Mouse (Mus musculus): ENCODE results near the gene Tgfbr2. TPM values are rescaled to one million over a fixed set of nuclear protein-coding genes. Genes with fewer than 3 reads are reported as not detected.

Tgfbr2 gene
- polyA plus RNA-seq, 1 experiment from 2014 or later = 31.2 TPM

GRCm38 (mm10) chr9:116189831-116190230 lies 14.7 kb upstream of the Tgfbr2 start:
- no peak overlapping the region for H3K4me2 ChIP-seq (ENCODE audit: low read length)
- no peaks in the 10 kb centered on the region for H3K27me3 ChIP-seq (ENCODE audit: insufficient read depth, low read length)
- no peak for ATAC-seq (replicated peaks; ENCODE audit: low FRiP score, low read depth)
- no peak for DNase-seq (ENCODE audit: low spot score)
- no peaks in the 10 kb centered on the region for H3K36me3 ChIP-seq (ENCODE audit: insufficient read depth, low read length)
- no peak overlapping the region for H3K27ac ChIP-seq
- H3K4me3 ChIP-seq (replicated peaks; ENCODE audit: low read depth, low read length) = no peak overlapping the region
- H3K4me1 ChIP-seq (replicated peaks; ENCODE audit: insufficient read depth, low read length) = no peaks in the 10 kb centered on the region
- no peaks in the 10 kb centered on the region for H3K9me3 ChIP-seq (replicated peaks; ENCODE audit: low read length)
- TF ChIP-seq CTCF (IDR thresholded peaks at IDR 0.05; ENCODE audit: low read depth) = no peak
- WGBS = 88% methylated on average over 4 of the region's 4 CpGs
- no peak overlapping the region for H3K9ac ChIP-seq (ENCODE audit: low read depth, low read length)

DNA sequence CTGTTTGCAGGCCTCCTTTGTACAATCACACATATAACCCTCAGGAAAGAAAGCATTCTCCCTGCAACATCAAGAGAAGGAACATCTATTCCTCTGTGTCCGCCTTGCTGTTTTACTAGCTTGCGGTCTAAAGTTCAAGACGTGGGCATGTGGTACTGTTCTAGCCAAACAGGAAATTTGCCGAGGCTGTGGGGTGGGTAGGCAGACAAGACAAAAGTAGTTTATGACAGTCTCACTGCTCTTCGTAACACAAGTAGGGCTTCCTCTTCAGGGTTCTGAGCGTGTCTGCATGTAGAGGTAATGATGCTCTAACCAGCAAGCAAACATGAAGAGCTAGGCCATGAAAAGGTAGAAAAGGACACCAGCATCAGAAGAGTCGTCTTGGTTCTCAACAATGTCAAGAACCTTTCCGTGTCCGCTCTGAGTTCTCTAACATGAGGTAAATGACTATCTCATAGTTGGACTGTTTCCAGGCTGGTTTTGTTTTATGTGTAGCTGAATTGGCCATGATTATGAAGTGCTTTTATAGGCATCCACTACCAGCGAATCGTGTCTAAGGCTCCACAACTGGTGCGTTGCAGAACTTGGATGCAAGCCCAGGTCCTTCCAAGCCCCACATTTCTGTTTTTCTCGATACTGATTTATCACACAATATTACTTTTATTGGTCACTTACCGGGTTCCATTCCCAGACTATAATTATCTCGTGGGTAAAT lies 13.9 kb upstream of the Tgfbr2 start:
- Histone ChIP-seq H3K9ac (ENCODE audit: low read depth, low read length) (no peak overlapping the region), H3K27ac (no peak overlapping the region), H3K27me3 (ENCODE audit: insufficient read depth, low read length) (no peaks in the 10 kb centered on the region), H3K4me1 (replicated peaks; ENCODE audit: insufficient read depth, low read length) (no peaks in the 10 kb centered on the region), H3K36me3 (ENCODE audit: insufficient read depth, low read length) (no peaks in the 10 kb centered on the region), H3K9me3 (replicated peaks; ENCODE audit: low read length) (no peaks in the 10 kb centered on the region), H3K4me3 (replicated peaks; ENCODE audit: low read depth, low read length) (no peak overlapping the region), H3K4me2 (ENCODE audit: low read length) (no peak overlapping the region)
- ATAC-seq (replicated peaks; ENCODE audit: low FRiP score, low read depth) (no peak), DNase-seq (ENCODE audit: low spot score) (no peak)
- TF ChIP-seq CTCF (IDR thresholded peaks at IDR 0.05; ENCODE audit: low read depth) = no peak
- 61% methylated on average over 15 of the region's 15 CpGs for WGBS

- H3K4me2 ChIP-seq (ENCODE audit: low read length) = no peak overlapping the region
- no peaks in the 10 kb centered on the region for H3K9me3 ChIP-seq (replicated peaks; ENCODE audit: low read length)
- 62% methylated on average over 10 of the region's 10 CpGs for WGBS
- no peak overlapping the region for H3K4me3 ChIP-seq (replicated peaks; ENCODE audit: low read depth, low read length)
- no peaks in the 10 kb centered on the region for H3K36me3 ChIP-seq (ENCODE audit: insufficient read depth, low read length)
- DNase-seq (ENCODE audit: low spot score) (no peak), ATAC-seq (replicated peaks; ENCODE audit: low FRiP score, low read depth) (no peak)
- H3K4me1 ChIP-seq (replicated peaks; ENCODE audit: insufficient read depth, low read length) = no peaks in the 10 kb centered on the region
- H3K27me3 ChIP-seq (ENCODE audit: insufficient read depth, low read length) = no peaks in the 10 kb centered on the region
- H3K27ac ChIP-seq = no peak overlapping the region
- TF ChIP-seq CTCF (IDR thresholded peaks at IDR 0.05; ENCODE audit: low read depth) = no peak
- no peak overlapping the region for H3K9ac ChIP-seq (ENCODE audit: low read depth, low read length)
Measured at GRCm38 (mm10) chr9:116187181-116187731, 12.1 kb upstream of the Tgfbr2 start.

DNA sequence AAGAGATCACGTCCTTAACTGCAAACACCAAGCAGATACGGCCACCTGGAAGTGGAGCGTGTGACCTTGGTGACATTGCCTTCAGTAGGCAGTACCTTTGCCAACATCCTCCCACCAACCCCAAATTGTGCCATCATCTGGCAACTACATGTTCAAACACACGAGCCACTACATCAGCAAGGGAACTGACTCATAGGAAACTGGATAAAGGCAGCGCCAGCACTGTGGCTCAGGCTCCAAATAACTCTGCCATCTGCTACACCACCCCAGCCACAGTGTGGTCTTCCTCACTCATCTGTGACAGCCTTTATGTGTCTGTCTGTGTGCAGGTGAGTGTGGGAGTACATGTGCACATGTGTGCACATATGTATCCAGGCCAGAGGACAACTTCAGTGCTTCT lies 9.7 kb upstream of the Tgfbr2 start:
- Histone ChIP-seq H3K4me3 (replicated peaks; ENCODE audit: low read depth, low read length) (no peak overlapping the region), H3K9me3 (replicated peaks; ENCODE audit: low read length) (no peaks in the 10 kb centered on the region), H3K4me1 (replicated peaks; ENCODE audit: insufficient read depth, low read length) (no peaks in the 10 kb centered on the region), H3K27me3 (ENCODE audit: insufficient read depth, low read length) (no peaks in the 10 kb centered on the region), H3K27ac (no peak overlapping the region), H3K36me3 (ENCODE audit: insufficient read depth, low read length) (no peaks in the 10 kb centered on the region), H3K9ac (ENCODE audit: low read depth, low read length) (no peak overlapping the region), H3K4me2 (ENCODE audit: low read length) (no peak overlapping the region)
- no peak for TF ChIP-seq CTCF (IDR thresholded peaks at IDR 0.05; ENCODE audit: low read depth)
- DNase-seq (ENCODE audit: low spot score) = no peak
- 91% methylated on average over 5 of the region's 5 CpGs for WGBS
- no peak for ATAC-seq (replicated peaks; ENCODE audit: low FRiP score, low read depth)

GRCm38 (mm10) chr9:116183035-116183434 lies 7.9 kb upstream of the Tgfbr2 start:
- Histone ChIP-seq H3K4me1 (replicated peaks; ENCODE audit: insufficient read depth, low read length) (no peaks in the 10 kb centered on the region), H3K9ac (ENCODE audit: low read depth, low read length) (no peak overlapping the region), H3K27ac (no peak overlapping the region), H3K9me3 (replicated peaks; ENCODE audit: low read length) (no peaks in the 10 kb centered on the region), H3K4me2 (ENCODE audit: low read length) (no peak overlapping the region), H3K36me3 (ENCODE audit: insufficient read depth, low read length) (no peaks in the 10 kb centered on the region), H3K4me3 (replicated peaks; ENCODE audit: low read depth, low read length) (no peak overlapping the region), H3K27me3 (ENCODE audit: insufficient read depth, low read length) (no peaks in the 10 kb centered on the region)
- DNase-seq (ENCODE audit: low spot score) (no peak), ATAC-seq (replicated peaks; ENCODE audit: low FRiP score, low read depth) (no peak)
- 85% methylated on average over 6 of the region's 6 CpGs for WGBS
- TF ChIP-seq CTCF (IDR thresholded peaks at IDR 0.05; ENCODE audit: low read depth) = no peak

DNA sequence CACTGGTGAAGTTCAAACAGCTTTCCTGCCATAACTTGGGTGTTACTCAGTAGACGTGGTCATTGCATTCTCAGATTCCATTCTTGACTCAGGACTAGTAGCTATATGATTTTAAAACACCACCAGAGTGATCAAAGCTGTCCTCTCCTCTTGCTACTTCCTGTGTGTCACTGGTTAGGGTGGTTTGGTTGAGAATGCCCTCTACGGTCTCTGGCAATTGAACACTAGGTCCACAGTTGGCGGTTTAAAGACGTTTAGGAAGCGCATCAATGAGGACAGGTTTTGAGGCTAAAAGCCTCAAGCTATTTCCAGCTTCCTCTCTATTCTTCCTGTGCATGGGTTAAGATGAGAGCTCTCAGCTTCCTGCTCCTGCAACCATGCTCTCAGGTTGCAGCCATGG lies 6.4 kb upstream of the Tgfbr2 start:
- no peak for TF ChIP-seq CTCF (IDR thresholded peaks at IDR 0.05; ENCODE audit: low read depth)
- no peaks in the 10 kb centered on the region for H3K9me3 ChIP-seq (replicated peaks; ENCODE audit: low read length)
- H3K4me3 ChIP-seq (replicated peaks; ENCODE audit: low read depth, low read length) = no peak overlapping the region
- no peaks in the 10 kb centered on the region for H3K4me1 ChIP-seq (replicated peaks; ENCODE audit: insufficient read depth, low read length)
- 88% methylated on average over 5 of the region's 5 CpGs for WGBS
- no peaks in the 10 kb centered on the region for H3K27me3 ChIP-seq (ENCODE audit: insufficient read depth, low read length)
- ATAC-seq (replicated peaks; ENCODE audit: low FRiP score, low read depth) (no peak), DNase-seq (ENCODE audit: low spot score) (no peak)
- H3K9ac ChIP-seq (ENCODE audit: low read depth, low read length) = no peak overlapping the region
- H3K4me2 ChIP-seq (ENCODE audit: low read length) = no peak overlapping the region
- H3K36me3 ChIP-seq (ENCODE audit: insufficient read depth, low read length) = no peaks in the 10 kb centered on the region
- no peak overlapping the region for H3K27ac ChIP-seq

Data from kidney, postnatal 0 days (tissue).